Mouse (Mus musculus) left cerebral cortex, postnatal 10 days (tissue): Measurements from ENCODE around the gene Uevld. TPM values are rescaled to one million over a fixed set of nuclear protein-coding genes. Genes with fewer than 3 reads are reported as not detected.
"Not testable (repeated sequence)": the region's sequence is repeated elsewhere in the genome, so short reads cannot be mapped to it uniquely, and the experiment has no call there.

Experiments
- DNase-seq, 2 experiments: peaks; one replicate each; pipeline ENCODE4 v3.0.0; 2021 to 2022; ENCODE audit warnings: low spot score in 2 of 2, mixed read lengths in 1 of 2; ENCODE audit errors: extremely low spot score in 1 of 2
- intact Hi-C: fragments of 180-260 bp; cut with DNase I; formaldehyde crosslinking; loops from one replicate; pipeline ENCODE4 v1.15.1; 2025
- total RNA-seq, 2 experiments: library from RNA; stranded (reverse); gene quantifications; 2 replicates each; pipeline ENCODE4 v1.2.3; 2021

The Uevld gene
- total RNA-seq = 10 to 100 TPM; 10.8 to 11.7 TPM

GRCm38 (mm10) chr7:46957831-46958691 lies at the start of gene Uevld:
Uevld (minus strand) TSS chr7:46958527.
- peak; percentile 87 to 95 for DNase-seq
- intact Hi-C loops = no loop called here

GRCm38 (mm10) chr7:47007818-47008167 lies 49.5 kb upstream of the Uevld start:
- intact Hi-C loops = no loop called here
- no peak for DNase-seq

- intact Hi-C loops = no loop called here
- DNase-seq = no peak
These were observed 48.9 kb upstream of the Uevld start for GRCm38 (mm10) chr7:47007109-47007780.

- intact Hi-C loops = no loop called here
These were observed 45.2 kb upstream of the Uevld start for GRCm38 (mm10) chr7:47003411-47004115.

GRCm38 (mm10) chr7:47001900-47002275 lies 43.6 kb upstream of the Uevld start:
- intact Hi-C loops = no loop called here
- DNase-seq = no peak

More at GRCm38 (mm10) chr7:47003411-47004115, 45.2 kb upstream of the Uevld start:
- no peak for DNase-seq

- intact Hi-C loops = no loop called here
- no peak for DNase-seq
These were observed 43.0 kb upstream of the Uevld start for GRCm38 (mm10) chr7:47001125-47001899.

- DNase-seq = no peak
- intact Hi-C loops = no loop called here
These were observed 42.3 kb upstream of the Uevld start for GRCm38 (mm10) chr7:47000644-47000983.

- intact Hi-C loops = no loop called here
- no peak for DNase-seq
These were observed 41.8 kb upstream of the Uevld start for GRCm38 (mm10) chr7:46999983-47000643.

GRCm38 (mm10) chr7:46998942-46999341 lies 40.6 kb upstream of the Uevld start:
- no peak for DNase-seq
- intact Hi-C loops = no loop called here

- intact Hi-C loops = no loop called here
These were observed 39.5 kb upstream of the Uevld start for GRCm38 (mm10) chr7:46997644-46998395.

GRCm38 (mm10) chr7:46997008-46997407 lies 38.7 kb upstream of the Uevld start:
- DNase-seq = no peak
- intact Hi-C loops = no loop called here

More at GRCm38 (mm10) chr7:46997644-46998395, 39.5 kb upstream of the Uevld start:
- DNase-seq = no peak

GRCm38 (mm10) chr7:46995558-46995957 lies 37.2 kb upstream of the Uevld start:
- no peak for DNase-seq

GRCm38 (mm10) chr7:46993079-46993478 lies 34.8 kb upstream of the Uevld start:
- intact Hi-C loops = no loop called here

More at GRCm38 (mm10) chr7:46995558-46995957, 37.2 kb upstream of the Uevld start:
- intact Hi-C loops = no loop called here

GRCm38 (mm10) chr7:46989387-46989786 lies 31.1 kb upstream of the Uevld start:
- intact Hi-C loops, DNase-seq: not testable (repeated sequence)

More at GRCm38 (mm10) chr7:46993079-46993478, 34.8 kb upstream of the Uevld start:
- no peak for DNase-seq

- intact Hi-C loops = no loop called here
- DNase-seq = no peak
These were observed 28.7 kb upstream of the Uevld start for GRCm38 (mm10) chr7:46987073-46987472.

- intact Hi-C loops = no loop called here
These were observed 28.3 kb upstream of the Uevld start for GRCm38 (mm10) chr7:46986646-46987045.

GRCm38 (mm10) chr7:46985718-46986505 lies 27.6 kb upstream of the Uevld start:
- intact Hi-C loops = no loop called here
- no peak for DNase-seq

More at GRCm38 (mm10) chr7:46986646-46987045, 28.3 kb upstream of the Uevld start:
- peak in 1 of 2 experiments; percentile 80 for DNase-seq
